Mouse (Mus musculus) midbrain, embryonic 12.5 days (tissue): ENCODE measurements at regions not wholly inside any gene's neighbourhood (a gene's known extent, or its start where the extent isn't known, plus 50 kb on each side); places are given as distances from the start of the nearest gene placed in this dataset.

ENCODE experiments used
- ATAC-seq: fragments of 200-750 bp; cut with Nextera tagmentation; 2 replicates; pipeline ENCODE4 v1.8.0; 2017; ENCODE audit warnings: low read depth, moderate TSS enrichment, moderate library complexity; ENCODE audit not compliant: low FRiP score
- H3K27ac ChIP-seq: fragments of 300-500 bp; sonication (generic); replicated peaks from 2 replicates; pipeline ENCODE4 v1.5.1; 2016; ENCODE audit warnings: mild to moderate bottlenecking
- H3K27me3 ChIP-seq: fragments of 300-500 bp; sonication (generic); 2 replicates; pipeline ENCODE4 v1.6.1; 2016; ENCODE audit warnings: mild to moderate bottlenecking
- H3K36me3 ChIP-seq: fragments of 300-500 bp; sonication (generic); 2 replicates; pipeline ENCODE4 v1.6.1; 2016
- H3K4me1 ChIP-seq: fragments of 300-500 bp; sonication (generic); 2 replicates; pipeline ENCODE4 v1.6.1; 2016
- H3K4me2 ChIP-seq: fragments of 300-500 bp; sonication (generic); replicated peaks from 2 replicates; pipeline ENCODE4 v1.6.1; 2016; ENCODE audit warnings: mild to moderate bottlenecking, moderate library complexity
- H3K4me3 ChIP-seq: fragments of 300-500 bp; sonication (generic); 2 replicates; pipeline ENCODE4 v1.5.1; 2016; ENCODE audit warnings: mild to moderate bottlenecking
- H3K9ac ChIP-seq: fragments of 300-500 bp; sonication (generic); replicated peaks from 2 replicates; pipeline ENCODE4 v1.6.1; 2016; ENCODE audit warnings: mild to moderate bottlenecking, moderate library complexity
- H3K9me3 ChIP-seq: fragments of 300-500 bp; sonication (generic); 2 replicates; pipeline ENCODE4 v1.6.1; 2016; ENCODE audit warnings: mild to moderate bottlenecking
- WGBS: fragments of 180-500 bp; shearing (Covaris S2); methylation state at CpG from one replicate; pipeline ENCODE4 v1.1.7; 2016; 5-methylcytosine and 5-hydroxymethylcytosine counted together

- ATAC-seq, result no peak
- no peak overlapping the region for H3K27ac ChIP-seq
- H3K4me1 ChIP-seq, result no peaks in the 10 kb centered on the region
- H3K4me3 ChIP-seq, result no peak overlapping the region
- H3K4me2 ChIP-seq, result no peak overlapping the region
- WGBS, result 87% methylated on average over 10 of the region's 10 CpGs
- no peaks in the 10 kb centered on the region for H3K36me3 ChIP-seq
- H3K9ac ChIP-seq, result no peak overlapping the region
- no peaks in the 10 kb centered on the region for H3K9me3 ChIP-seq
- H3K27me3 ChIP-seq, result no peaks in the 10 kb centered on the region
Measured at GRCm38 (mm10) chr12:109896906-109897305, 296.8 kb upstream of the Rtl1 start.

DNA sequence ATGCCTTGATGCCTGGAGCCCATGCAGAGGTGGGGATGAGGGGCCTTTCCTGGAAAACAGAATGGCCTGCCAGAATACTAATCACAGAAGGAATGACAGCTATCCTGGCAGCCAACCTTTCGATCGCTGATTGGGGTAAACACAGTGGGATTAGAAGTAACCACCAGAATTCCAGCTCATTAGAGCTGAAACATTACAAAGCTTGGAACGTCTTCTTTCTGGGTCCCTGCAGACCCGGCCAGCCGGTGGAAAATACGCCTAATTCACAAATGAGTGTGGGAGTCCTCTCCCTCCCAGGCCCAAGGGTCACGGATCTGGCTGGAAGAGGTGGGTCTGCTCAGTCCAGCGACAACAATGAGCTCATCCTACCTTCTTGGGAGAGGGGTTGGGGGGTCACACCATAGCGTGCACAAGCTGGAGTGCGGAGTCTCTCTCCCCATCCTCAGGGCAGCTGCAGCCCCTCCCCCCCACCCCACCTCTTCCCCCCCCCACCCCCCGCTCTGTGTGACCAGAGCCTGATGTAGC is 297.8 kb upstream of the Rtl1 start:
- no peaks in the 10 kb centered on the region for H3K9me3 ChIP-seq
- no peaks in the 10 kb centered on the region for H3K4me1 ChIP-seq
- H3K4me2 ChIP-seq, result no peak overlapping the region
- no peak overlapping the region for H3K27ac ChIP-seq
- 59% methylated on average over 11 of the region's 11 CpGs for WGBS
- no peaks in the 10 kb centered on the region for H3K27me3 ChIP-seq
- H3K9ac ChIP-seq, result no peak overlapping the region
- no peak for ATAC-seq
- no peaks in the 10 kb centered on the region for H3K36me3 ChIP-seq
- H3K4me3 ChIP-seq, result no peak overlapping the region

- Histone ChIP-seq H3K27me3 (no peaks in the 10 kb centered on the region), H3K4me2 (no peak overlapping the region), H3K9ac (no peak overlapping the region), H3K27ac (no peak overlapping the region), H3K36me3 (no peaks in the 10 kb centered on the region), H3K9me3 (no peaks in the 10 kb centered on the region), H3K4me1 (no peaks in the 10 kb centered on the region), H3K4me3 (no peak overlapping the region)
- no peak for ATAC-seq
- 82% methylated on average over 3 of the region's 3 CpGs for WGBS
Measured at GRCm38 (mm10) chr12:109899420-109899819, 299.3 kb upstream of the Rtl1 start.

DNA sequence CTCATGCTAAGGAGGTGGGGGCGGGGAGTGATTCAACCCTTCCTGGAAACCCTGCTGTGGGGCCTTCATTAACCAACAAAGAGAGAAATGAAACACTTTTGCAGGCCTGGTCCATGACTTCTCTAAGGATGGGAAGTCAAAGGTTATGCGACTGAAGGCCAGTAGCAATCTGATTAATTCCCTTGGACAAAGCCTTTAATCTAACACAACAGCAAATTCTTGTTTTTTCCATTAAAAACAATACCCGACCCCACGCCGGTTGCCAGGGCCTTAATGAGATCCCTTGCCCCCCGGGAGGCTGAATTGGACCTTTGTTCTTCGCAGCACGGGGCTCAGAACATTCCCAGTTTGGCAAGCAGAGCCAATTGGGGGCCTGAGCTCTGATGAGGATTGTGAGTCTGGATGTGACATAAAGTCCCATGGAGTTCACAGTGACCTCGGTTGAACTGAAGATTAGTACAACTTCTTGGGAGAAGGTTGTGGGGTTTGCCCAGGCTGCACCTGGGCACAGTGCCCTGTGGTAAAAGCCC is 310.9 kb upstream of the Rtl1 start:
- WGBS, result 11% methylated on average over 9 of the region's 9 CpGs
- no peaks in the 10 kb centered on the region for H3K36me3 ChIP-seq
- no peak overlapping the region for H3K27ac ChIP-seq
- H3K4me2 ChIP-seq, result no peak overlapping the region
- no peaks in the 10 kb centered on the region for H3K9me3 ChIP-seq
- H3K9ac ChIP-seq, result no peak overlapping the region
- no peak for ATAC-seq
- no peaks in the 10 kb centered on the region for H3K27me3 ChIP-seq
- H3K4me1 ChIP-seq, result peaks cover 12% of the 10 kb centered on the region
- H3K4me3 ChIP-seq, result no peak overlapping the region

DNA sequence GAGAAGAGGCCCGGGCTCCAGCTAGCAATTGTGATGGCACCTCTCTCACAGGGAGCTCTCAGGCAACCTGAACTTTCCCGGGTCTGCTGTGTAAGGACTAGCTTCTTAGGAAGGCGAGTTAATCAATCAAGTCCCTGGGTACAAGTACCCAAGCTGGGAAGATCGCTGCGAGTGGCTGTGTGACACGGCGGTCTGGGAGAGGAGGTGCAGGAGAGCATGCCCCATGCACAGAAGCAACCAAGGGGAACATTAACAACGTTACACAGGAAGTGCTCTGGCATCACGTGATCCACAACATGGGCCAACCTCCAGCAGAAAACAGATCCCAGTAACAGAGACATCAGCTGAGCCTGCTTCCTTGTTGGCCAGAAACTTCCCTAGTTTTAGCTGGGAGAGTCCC is 311.4 kb upstream of the Rtl1 start:
- no peaks in the 10 kb centered on the region for H3K27me3 ChIP-seq
- H3K9me3 ChIP-seq, result no peaks in the 10 kb centered on the region
- H3K4me1 ChIP-seq, result peaks cover 12% of the 10 kb centered on the region
- 0 out of 2 replicates have a peak overlapping the region, but pooled peaks have one; percentile 15 for H3K27ac ChIP-seq
- H3K4me2 ChIP-seq, result no peak overlapping the region
- ATAC-seq, result no peak
- WGBS, result 65% methylated on average over 9 of the region's 9 CpGs
- no peaks in the 10 kb centered on the region for H3K36me3 ChIP-seq
- no peak overlapping the region for H3K4me3 ChIP-seq
- no peak overlapping the region for H3K9ac ChIP-seq

- 89% methylated on average over 6 of the region's 6 CpGs for WGBS
- no peaks in the 10 kb centered on the region for H3K9me3 ChIP-seq
- no peaks in the 10 kb centered on the region for H3K36me3 ChIP-seq
- no peak for ATAC-seq
- no peak overlapping the region for H3K4me3 ChIP-seq
- H3K27ac ChIP-seq, result no peak overlapping the region
- H3K9ac ChIP-seq, result no peak overlapping the region
- no peaks in the 10 kb centered on the region; the same call in 1 of the 2 replicates for H3K27me3 ChIP-seq
- no peak overlapping the region for H3K4me2 ChIP-seq
- H3K4me1 ChIP-seq, result peaks cover 5% of the 10 kb centered on the region; the same call in 1 of the 2 replicates
Measured at GRCm38 (mm10) chr12:109917761-109918160, 317.6 kb upstream of the Rtl1 start.

DNA sequence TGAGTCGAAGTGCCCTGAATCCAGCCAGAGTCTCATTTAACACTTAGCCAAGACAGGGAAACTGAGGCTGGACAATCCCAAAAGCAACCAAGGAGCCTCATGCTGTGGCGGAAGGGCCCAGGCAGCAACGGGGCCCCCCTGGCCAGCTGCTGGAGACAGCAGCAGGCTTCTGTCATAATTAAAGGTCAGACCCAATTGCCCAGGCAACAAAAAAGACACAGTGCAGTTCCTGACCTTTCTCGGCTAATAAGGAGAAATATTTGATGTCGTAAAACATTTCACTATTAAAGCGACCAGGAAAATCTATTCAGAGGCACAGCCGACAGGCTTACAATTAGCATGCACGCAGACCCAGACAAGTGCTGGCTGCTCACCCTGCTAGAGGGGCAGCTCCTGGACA is 318.8 kb upstream of the Rtl1 start:
- 68% methylated on average over 8 of the region's 8 CpGs for WGBS

DNA sequence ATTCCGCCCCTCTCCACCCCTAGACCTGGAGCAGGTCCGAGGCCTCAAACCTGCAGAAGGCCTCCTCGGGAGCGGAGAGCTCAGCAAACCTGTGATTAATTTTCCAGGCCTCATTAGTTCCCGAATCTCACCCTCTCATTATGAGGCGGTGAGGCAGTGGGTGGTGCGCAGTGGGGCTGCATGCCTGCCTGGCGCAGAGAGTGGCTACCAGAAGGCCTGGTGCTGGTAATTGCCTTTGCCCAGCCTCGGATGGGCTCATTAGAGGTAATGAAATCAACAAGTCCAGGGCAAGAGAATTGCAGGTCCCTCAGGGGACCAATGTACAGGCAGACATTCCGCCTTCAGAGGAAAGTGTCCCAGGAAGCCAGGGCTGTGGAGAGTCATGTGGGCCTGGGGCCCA is 322.0 kb upstream of the Rtl1 start:
- Histone ChIP-seq H3K4me2 (no peak overlapping the region), H3K27ac (no peak overlapping the region), H3K36me3 (no peaks in the 10 kb centered on the region), H3K4me1 (peaks cover 5% of the 10 kb centered on the region; the same call in 1 of the 2 replicates), H3K27me3 (no peaks in the 10 kb centered on the region; the same call in 1 of the 2 replicates), H3K9ac (no peak overlapping the region), H3K4me3 (no peak overlapping the region), H3K9me3 (no peaks in the 10 kb centered on the region)
- ATAC-seq, result no peak
- WGBS, result 86% methylated on average over 10 of the region's 10 CpGs

More for the DNA sequence above, 318.8 kb upstream of the Rtl1 start:
- H3K4me2 ChIP-seq, result no peak overlapping the region
- H3K9me3 ChIP-seq, result no peaks in the 10 kb centered on the region
- ATAC-seq, result no peak
- H3K27me3 ChIP-seq, result no peaks in the 10 kb centered on the region; the same call in 1 of the 2 replicates
- H3K4me3 ChIP-seq, result no peak overlapping the region
- H3K36me3 ChIP-seq, result no peaks in the 10 kb centered on the region
- H3K27ac ChIP-seq, result no peak overlapping the region
- peaks cover 5% of the 10 kb centered on the region; the same call in 1 of the 2 replicates for H3K4me1 ChIP-seq
- no peak overlapping the region for H3K9ac ChIP-seq

GRCm38 (mm10) chr12:109925866-109926265 is 325.7 kb upstream of the Rtl1 start:
- Histone ChIP-seq H3K9ac (no peak overlapping the region), H3K36me3 (no peaks in the 10 kb centered on the region), H3K27me3 (no peaks in the 10 kb centered on the region), H3K4me2 (no peak overlapping the region), H3K9me3 (0 out of 2 replicates have a peak, but pooled peaks cover 3% of the 10 kb centered on the region), H3K4me3 (no peak overlapping the region), H3K27ac (no peak overlapping the region), H3K4me1 (no peaks in the 10 kb centered on the region)
- 95% methylated on average over 6 of the region's 6 CpGs for WGBS
- ATAC-seq, result no peak

GRCm38 (mm10) chr12:109926643-109927042 is 326.5 kb upstream of the Rtl1 start:
- H3K9ac ChIP-seq, result no peak overlapping the region
- no peaks in the 10 kb centered on the region for H3K27me3 ChIP-seq
- no peak overlapping the region for H3K4me3 ChIP-seq
- ATAC-seq, result no peak
- no peaks in the 10 kb centered on the region for H3K4me1 ChIP-seq
- H3K27ac ChIP-seq, result no peak overlapping the region
- no peak overlapping the region for H3K4me2 ChIP-seq
- no peaks in the 10 kb centered on the region for H3K36me3 ChIP-seq
- 0 out of 2 replicates have a peak, but pooled peaks cover 3% of the 10 kb centered on the region for H3K9me3 ChIP-seq
- WGBS, result 62% methylated on average over 12 of the region's 12 CpGs

DNA sequence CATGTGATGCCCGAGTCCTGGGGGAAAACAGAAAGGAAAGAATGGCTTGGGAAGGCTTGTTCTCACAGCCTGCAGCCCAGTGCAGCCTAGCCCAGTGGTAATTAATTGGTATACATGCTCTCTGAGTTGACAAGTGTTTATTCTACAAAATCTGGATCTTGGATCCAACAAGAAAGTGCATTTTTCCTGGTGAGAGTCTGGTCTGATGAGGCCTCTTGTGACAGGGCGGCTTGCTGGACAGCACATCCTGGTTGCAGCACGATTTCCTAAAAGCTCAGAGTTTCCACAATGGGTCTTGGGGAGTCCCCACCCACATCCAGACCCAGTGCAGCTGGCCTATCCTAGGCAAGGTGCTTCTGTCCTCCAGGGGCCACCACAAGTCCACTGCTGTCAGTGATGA is 332.7 kb upstream of the Dio3 start:
- no peak overlapping the region for H3K9ac ChIP-seq
- H3K27ac ChIP-seq, result no peak overlapping the region
- 0 out of 2 replicates have a peak, but pooled peaks cover 7% of the 10 kb centered on the region for H3K9me3 ChIP-seq
- H3K27me3 ChIP-seq, result peaks cover 4% of the 10 kb centered on the region; the same call in 1 of the 2 replicates
- ATAC-seq, result no peak
- WGBS, result 87% methylated on average over 3 of the region's 3 CpGs
- peaks cover 57% of the 10 kb centered on the region for H3K4me1 ChIP-seq
- H3K4me2 ChIP-seq, result no peak overlapping the region
- H3K36me3 ChIP-seq, result no peaks in the 10 kb centered on the region
- H3K4me3 ChIP-seq, result no peak overlapping the region

DNA sequence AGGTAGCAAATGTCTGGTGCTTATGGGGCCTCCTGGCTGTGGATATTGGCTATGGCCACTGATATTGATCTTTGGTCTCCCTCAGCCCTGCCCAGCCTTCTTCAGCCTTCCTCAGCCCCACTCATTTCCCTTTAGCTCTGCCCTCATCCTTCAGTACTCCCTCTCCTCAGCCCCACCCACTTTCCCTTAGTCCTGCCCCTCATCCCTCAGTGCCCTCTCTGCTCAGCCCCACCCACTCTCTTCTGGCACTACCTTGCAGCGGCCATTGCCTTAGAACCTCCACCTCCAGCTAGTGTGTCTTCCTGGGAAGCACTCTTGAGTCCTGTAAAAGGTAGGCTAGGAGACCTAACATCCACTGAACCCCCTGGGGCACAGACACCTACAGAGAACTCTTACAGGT is 331.9 kb upstream of the Dio3 start:
- no peak for ATAC-seq
- 0 out of 2 replicates have a peak, but pooled peaks cover 7% of the 10 kb centered on the region for H3K9me3 ChIP-seq
- H3K9ac ChIP-seq, result no peak overlapping the region
- H3K4me1 ChIP-seq, result peaks cover 60% of the 10 kb centered on the region
- peaks cover 7% of the 10 kb centered on the region for H3K27me3 ChIP-seq
- H3K4me3 ChIP-seq, result no peak overlapping the region
- H3K4me2 ChIP-seq, result no peak overlapping the region
- 38% methylated on average over 1 of the region's 1 CpGs for WGBS
- peak overlapping the region; percentile 93 for H3K27ac ChIP-seq
- no peaks in the 10 kb centered on the region for H3K36me3 ChIP-seq
